Mouse (Mus musculus): Measurements from ENCODE around the gene Lin7a.

- no peak for TF ChIP-seq CTCF (IDR thresholded peaks at IDR 0.05; ENCODE audit: extremely low read depth, insufficient read depth, low read length)
- TF ChIP-seq POLR2A (IDR thresholded peaks at IDR 0.05; ENCODE audit: extremely low read depth, insufficient read depth, low read length), result no peak
These were observed 18.1 kb upstream of the Lin7a start for GRCm38 (mm10) chr10:107253191-107253965.

Measured in cortical plate, adult 2 months (tissue).